Mouse (Mus musculus) kidney, adult 10 weeks (tissue): ENCODE results near the gene Ccdc51. TPM values are rescaled to one million over a fixed set of nuclear protein-coding genes. Genes with fewer than 3 reads are reported as not detected.

Source experiments
- polyA plus RNA-seq: library from polyadenylated mRNA; stranded (reverse); fragments of 350-450 nt; fragmentation: Illumina TruSeq; extraction: RNeasy Lipid Tissue Mini Kit (QIAGEN cat#74804); gene quantifications from one replicate; pipeline ENCODE4 v1.2.3, GENCODE M21; 2014; ENCODE audit warnings: low read depth, low replicate concordance

The Ccdc51 gene
- 2.2 TPM for polyA plus RNA-seq

DNA sequence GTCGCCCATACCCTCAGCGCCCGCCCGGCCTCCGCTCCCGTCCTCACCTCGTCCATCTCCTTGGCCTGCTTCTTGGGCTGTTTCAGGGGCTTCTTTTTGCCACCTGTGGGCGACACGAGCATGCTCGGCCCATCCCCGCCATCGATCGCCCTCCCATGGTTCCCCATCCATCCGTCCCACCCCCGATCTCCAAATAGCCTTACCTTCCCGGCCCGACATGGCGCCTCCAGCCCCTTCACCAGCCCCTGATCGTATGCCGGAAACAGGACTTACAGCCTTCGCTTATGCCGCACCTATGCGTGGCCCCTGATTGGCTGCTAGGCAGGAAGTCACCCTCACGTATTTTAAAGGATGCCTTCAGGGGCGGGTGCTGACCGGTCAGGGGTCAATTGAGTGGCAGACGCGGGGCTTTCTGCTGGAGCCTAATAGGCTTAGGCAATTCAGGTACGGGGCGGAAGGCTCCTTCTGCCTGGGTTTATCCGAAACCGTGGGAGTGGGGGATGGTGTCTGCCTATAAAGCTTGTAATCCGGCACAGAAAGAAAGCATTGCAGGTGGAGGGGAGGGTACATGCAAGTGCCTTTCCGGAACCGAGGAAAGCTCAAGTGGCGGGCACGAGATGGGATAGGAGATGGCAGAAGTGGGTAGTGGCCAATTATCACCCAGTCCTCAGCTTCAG lies at the start of gene Ccdc51, which contains the start of gene Tma7:
Gene Ccdc51, plus strand, starts transcription at position 370 of the 677 bp plus-strand sequence.
Gene Tma7, minus strand, starts transcription at position 464 of the 677 bp plus-strand sequence.

DNA sequence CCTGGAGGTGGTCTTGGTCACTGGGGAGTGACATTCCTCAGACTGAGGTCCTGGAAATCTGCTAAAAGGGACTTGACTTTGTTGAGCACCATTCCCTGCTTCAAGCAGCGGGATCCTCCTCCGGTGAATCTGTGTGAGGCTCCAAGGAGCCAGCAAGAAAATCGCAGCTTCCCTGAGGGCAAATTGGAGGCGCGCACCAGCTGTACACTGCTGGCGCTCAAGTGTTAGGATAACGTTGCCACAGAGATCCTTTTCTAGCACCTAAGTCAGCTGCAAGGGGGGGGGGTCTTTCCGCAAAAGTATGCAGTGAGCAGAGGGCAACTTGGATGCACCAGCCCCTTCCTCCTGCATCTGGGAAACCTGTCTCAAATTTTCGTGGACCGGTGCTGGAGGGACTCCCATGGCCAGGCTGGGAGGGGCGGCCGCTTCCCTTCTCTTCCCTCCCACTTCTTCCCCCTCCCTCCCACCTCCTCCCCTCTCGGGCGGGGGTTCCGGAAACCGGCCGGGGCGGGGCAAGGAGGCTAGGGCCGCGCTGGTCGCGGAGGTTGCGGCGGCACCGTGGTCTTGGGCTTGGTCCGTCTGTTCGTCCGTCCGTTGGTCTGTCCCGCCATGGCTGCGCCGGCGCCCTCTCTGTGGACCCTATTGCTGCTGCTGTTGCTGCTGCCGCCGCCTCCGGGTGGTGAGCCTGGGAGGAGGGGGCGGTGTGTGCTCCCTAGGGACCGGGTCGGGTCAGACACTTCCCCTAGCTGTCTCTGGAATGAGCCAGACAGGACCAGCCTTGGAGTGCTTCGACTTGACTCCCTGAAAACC lies 44.0 kb upstream of the Ccdc51 start, which contains the start of gene Shisa5:
Gene Shisa5, plus strand, starts transcription at position 480 of the 810 bp plus-strand sequence.

DNA sequence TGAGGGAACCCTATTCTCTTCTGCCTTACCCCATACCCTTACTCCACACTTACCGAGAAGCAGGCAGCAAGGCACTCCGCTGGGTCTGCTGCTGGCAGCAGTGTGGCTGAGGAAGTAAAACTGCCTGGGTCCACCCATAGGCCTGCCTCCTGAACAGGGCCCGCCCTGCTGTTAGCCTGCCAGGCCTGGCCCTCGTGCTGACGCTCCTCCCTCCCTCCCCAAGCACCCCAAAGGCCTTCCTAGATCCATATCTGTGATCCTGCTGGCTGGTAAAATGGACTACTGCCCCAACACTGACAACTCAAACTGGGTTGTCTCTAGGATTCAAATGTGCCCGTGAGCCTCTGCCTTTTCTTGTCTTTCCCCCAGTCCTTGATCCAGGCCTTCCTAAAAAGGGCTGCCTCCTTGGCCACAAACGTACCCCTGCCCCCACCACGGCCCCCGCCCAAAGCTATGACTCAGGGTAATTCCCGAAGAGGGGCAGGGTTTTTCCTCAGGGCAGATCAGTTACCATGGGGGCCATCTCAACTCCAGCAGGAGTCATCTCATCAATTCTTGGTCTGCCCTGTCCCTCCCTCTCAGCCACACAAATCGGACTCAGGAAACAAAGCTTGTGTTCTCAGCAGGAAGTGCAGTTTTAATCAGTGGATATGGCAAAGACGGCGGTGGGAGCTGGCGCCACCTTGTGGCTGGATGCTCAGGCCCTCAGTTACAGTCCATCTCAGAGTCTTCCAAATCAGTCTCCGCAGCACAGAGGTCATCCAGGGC lies 23.0 kb upstream of the Ccdc51 start, which contains the start of gene Trex1:
Gene Trex1, minus strand, starts transcription at position 599 of the 768 bp plus-strand sequence.

DNA sequence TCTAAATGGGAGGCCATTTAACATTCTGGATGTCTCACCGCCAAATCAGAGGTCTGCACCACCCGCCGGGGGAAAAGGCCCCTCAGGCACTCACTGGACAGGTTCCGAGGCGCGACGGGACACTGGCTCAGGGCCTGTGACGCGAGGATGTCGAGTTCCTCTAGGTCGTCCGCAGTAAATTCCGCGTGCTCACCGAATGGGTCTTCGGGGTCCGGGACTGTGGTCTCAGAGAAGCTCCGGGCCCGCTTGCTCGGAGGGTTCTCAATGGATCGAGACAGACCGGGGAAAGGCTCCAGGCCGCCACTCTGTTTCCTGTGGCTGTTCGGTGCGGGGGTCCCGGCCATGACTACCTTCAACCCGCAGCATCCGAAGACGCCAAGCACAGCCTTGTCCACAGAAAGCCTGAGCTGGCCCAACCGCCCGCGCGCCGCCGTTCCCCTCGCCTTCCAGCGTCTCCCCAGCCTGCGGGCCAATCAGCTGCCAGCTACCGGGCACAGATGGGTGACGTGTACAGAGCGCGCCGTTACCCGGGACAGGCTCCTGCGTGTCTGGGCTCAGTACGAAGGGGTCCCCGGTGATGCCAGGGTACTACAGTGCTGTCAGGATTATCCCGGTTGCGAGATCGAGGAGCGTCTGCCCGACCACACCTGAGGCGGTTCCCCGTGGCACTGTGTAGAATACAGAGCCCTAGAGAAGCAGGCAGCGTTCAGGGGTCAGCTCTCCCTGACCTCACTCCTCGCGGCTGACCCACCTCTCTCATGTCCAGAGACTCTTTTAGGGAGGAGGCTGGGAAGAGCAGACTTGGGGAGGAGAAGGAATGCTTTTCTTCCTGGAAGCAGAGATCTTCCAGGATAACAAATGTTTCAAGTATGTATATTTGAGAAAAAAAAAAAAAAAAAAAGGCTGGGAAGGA lies 8.4 kb upstream of the Ccdc51 start, which contains the start of gene Atrip:
Gene Atrip, minus strand, starts transcription at position 464 of the 913 bp plus-strand sequence.

DNA sequence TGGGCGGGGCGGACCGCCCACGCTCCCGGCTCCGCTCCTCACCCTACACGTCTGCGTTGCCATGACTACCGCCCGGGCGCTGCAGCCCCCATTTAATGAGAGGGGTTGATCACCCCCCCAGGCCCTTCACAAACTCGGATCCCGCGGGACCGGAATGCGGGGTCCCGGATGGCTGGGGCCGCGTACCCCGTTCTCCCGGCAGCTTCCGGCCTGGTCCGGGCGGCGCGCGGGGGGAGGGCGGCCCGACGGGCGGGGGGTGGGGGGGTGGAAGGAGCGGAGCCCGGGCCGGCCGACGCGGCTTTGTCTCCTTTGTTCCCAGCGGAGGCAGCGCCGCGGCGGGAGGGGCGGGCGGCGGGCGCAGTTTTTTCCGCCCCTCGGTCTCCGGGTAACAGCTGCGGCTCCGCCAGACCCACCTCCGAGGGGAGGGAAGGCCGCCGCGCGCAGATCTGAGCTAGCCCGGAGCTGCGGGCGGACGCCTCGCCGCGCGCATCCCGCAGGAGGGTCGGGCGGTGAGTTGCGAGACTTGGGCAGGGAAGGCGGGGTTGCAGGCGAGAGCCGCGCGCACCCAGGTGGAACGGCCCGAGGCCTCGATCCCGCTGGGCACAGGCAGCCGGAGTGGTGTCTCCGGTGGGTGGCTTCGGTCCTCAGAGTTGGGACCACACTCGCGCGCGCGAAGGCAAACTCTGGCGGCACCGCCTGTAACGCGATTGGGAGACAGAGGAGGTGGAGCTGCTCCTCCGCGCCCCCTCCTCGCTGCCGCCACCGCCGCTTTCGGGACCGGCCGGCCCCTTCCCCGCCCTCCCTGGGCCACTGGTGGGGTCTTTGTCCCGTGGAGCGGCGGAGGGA lies 13.1 kb downstream of the Ccdc51 start, which contains the start of gene Plxnb1:
Gene Plxnb1, plus strand, starts transcription at position 253 of the 846 bp plus-strand sequence.

Other genes with a start within 250 kb of the Ccdc51 start
- gene Slc26a6, start 229.2 kb upstream of the Ccdc51 start, polyA plus RNA-seq, result 0.40 TPM
- gene Tmem89, start 167.9 kb upstream of the Ccdc51 start, polyA plus RNA-seq, result not detected
- gene Uqcrc1, start 145.9 kb upstream of the Ccdc51 start, polyA plus RNA-seq, result 108 TPM
- not detected for gene Col7a1, start 128.9 kb upstream of the Ccdc51 start, polyA plus RNA-seq
- not detected for gene Ucn2, start 96.5 kb upstream of the Ccdc51 start, polyA plus RNA-seq
- gene Pfkfb4, start 90.7 kb upstream of the Ccdc51 start, polyA plus RNA-seq, result 0.12 TPM
- gene Shisa5, start 43.9 kb upstream of the Ccdc51 start, polyA plus RNA-seq, result 22.6 TPM
- not detected for gene Trex1, start 22.8 kb upstream of the Ccdc51 start, polyA plus RNA-seq
- 5.9 TPM for gene Atrip, start 8.4 kb upstream of the Ccdc51 start, polyA plus RNA-seq
- 539 TPM for gene Tma7, start 94 bp downstream of the Ccdc51 start, polyA plus RNA-seq
- gene Plxnb1, start 12.9 kb downstream of the Ccdc51 start, polyA plus RNA-seq, result 1.0 TPM
- gene Fbxw21, start 79.5 kb downstream of the Ccdc51 start, polyA plus RNA-seq, result not detected
- gene Fbxw13, start 113.5 kb downstream of the Ccdc51 start, polyA plus RNA-seq, result not detected
- gene Fbxw20, start 152.3 kb downstream of the Ccdc51 start, polyA plus RNA-seq, result not detected
- gene Fbxw14, start 205.2 kb downstream of the Ccdc51 start, polyA plus RNA-seq, result not detected